Mouse (Mus musculus): ENCODE data around the gene Ric3. TPM values are rescaled to one million over a fixed set of nuclear protein-coding genes. Genes with fewer than 3 reads are reported as not detected.

The Ric3 gene
- total and polyA plus RNA-seq, 3 experiments: 0.27 to 0.68 TPM; not detected in 1

GRCm38 (mm10) chr7:109032054-109032453, 51.1 kb downstream of the Ric3 start:
- no peaks in the 10 kb centered on the region for H3K36me3 ChIP-seq (replicated peaks)
- no peak overlapping the region for H3K4me3 ChIP-seq (ENCODE audit: low read depth, low read length)
- ATAC-seq (ENCODE audit: extremely low read depth, insufficient number of reproducible peaks, low FRiP score, poor library complexity, severe bottlenecking): no peak
- no peak for DNase-seq (ENCODE audit: low spot score)
- H3K4me1 ChIP-seq (ENCODE audit: insufficient read depth, low read depth, low read length): no peaks in the 10 kb centered on the region
- peaks cover 6% of the 10 kb centered on the region for H3K27me3 ChIP-seq (ENCODE audit: insufficient read depth, low read length)
- H3K9me3 ChIP-seq (replicated peaks): no peaks in the 10 kb centered on the region
- TF ChIP-seq GATA1 (IDR thresholded peaks at IDR 0.05; ENCODE audit: borderline replicate concordance, low read length): no peak
- TF ChIP-seq TAL1 (conservative IDR thresholded peaks at IDR 0.05; ENCODE audit: low read depth, low read length): no peak
- no peak for TF ChIP-seq CTCF (IDR thresholded peaks at IDR 0.05; ENCODE audit: low read depth, low read length)
- TF ChIP-seq GATA2 (IDR thresholded peaks at IDR 0.05; ENCODE audit: borderline replicate concordance, low read depth, low read length): no peak
- no peak for TF ChIP-seq POLR2AphosphoS5 (IDR thresholded peaks at IDR 0.05; ENCODE audit: insufficient replicate concordance, low read depth, low read length)

GRCm38 (mm10) chr7:109031331-109031730, 51.8 kb downstream of the Ric3 start:
- ATAC-seq (ENCODE audit: extremely low read depth, insufficient number of reproducible peaks, low FRiP score, poor library complexity, severe bottlenecking) (no peak), DNase-seq (ENCODE audit: low spot score) (no peak)
- Histone ChIP-seq H3K4me3 (ENCODE audit: low read depth, low read length) (no peak overlapping the region), H3K36me3 (replicated peaks) (no peaks in the 10 kb centered on the region), H3K9me3 (replicated peaks) (no peaks in the 10 kb centered on the region), H3K4me1 (ENCODE audit: insufficient read depth, low read depth, low read length) (no peaks in the 10 kb centered on the region), H3K27me3 (ENCODE audit: insufficient read depth, low read length) (peaks cover 6% of the 10 kb centered on the region)
- TF ChIP-seq CTCF (IDR thresholded peaks at IDR 0.05; ENCODE audit: low read depth, low read length): no peak
- no peak for TF ChIP-seq POLR2AphosphoS5 (IDR thresholded peaks at IDR 0.05; ENCODE audit: insufficient replicate concordance, low read depth, low read length)
- TF ChIP-seq GATA2 (IDR thresholded peaks at IDR 0.05; ENCODE audit: borderline replicate concordance, low read depth, low read length): no peak
- TF ChIP-seq GATA1 (IDR thresholded peaks at IDR 0.05; ENCODE audit: borderline replicate concordance, low read length): no peak
- no peak for TF ChIP-seq TAL1 (conservative IDR thresholded peaks at IDR 0.05; ENCODE audit: low read depth, low read length)

GRCm38 (mm10) chr7:109029961-109030465, 53.1 kb downstream of the Ric3 start:
- H3K4me1 ChIP-seq (ENCODE audit: insufficient read depth, low read depth, low read length): no peaks in the 10 kb centered on the region
- TF ChIP-seq POLR2AphosphoS5 (IDR thresholded peaks at IDR 0.05; ENCODE audit: insufficient replicate concordance, low read depth, low read length): no peak
- TF ChIP-seq GATA2 (IDR thresholded peaks at IDR 0.05; ENCODE audit: borderline replicate concordance, low read depth, low read length): no peak
- TF ChIP-seq GATA1 (IDR thresholded peaks at IDR 0.05; ENCODE audit: borderline replicate concordance, low read length): no peak
- no peak for TF ChIP-seq CTCF (IDR thresholded peaks at IDR 0.05; ENCODE audit: low read depth, low read length)
- TF ChIP-seq TAL1 (conservative IDR thresholded peaks at IDR 0.05; ENCODE audit: low read depth, low read length): no peak
- ATAC-seq (ENCODE audit: extremely low read depth, insufficient number of reproducible peaks, low FRiP score, poor library complexity, severe bottlenecking): no peak
- DNase-seq (ENCODE audit: low spot score): no peak
- H3K4me3 ChIP-seq (ENCODE audit: low read depth, low read length): no peak overlapping the region
- H3K36me3 ChIP-seq (replicated peaks): no peaks in the 10 kb centered on the region
- peaks cover 6% of the 10 kb centered on the region for H3K27me3 ChIP-seq (ENCODE audit: insufficient read depth, low read length)
- no peaks in the 10 kb centered on the region for H3K9me3 ChIP-seq (replicated peaks)

GRCm38 (mm10) chr7:109028204-109028603, 54.9 kb downstream of the Ric3 start:
- H3K27me3 ChIP-seq (ENCODE audit: insufficient read depth, low read length): peaks cover 5% of the 10 kb centered on the region; the same call in 1 of the 2 replicates
- H3K4me3 ChIP-seq (ENCODE audit: low read depth, low read length): no peak overlapping the region
- H3K9me3 ChIP-seq (replicated peaks): no peaks in the 10 kb centered on the region
- H3K36me3 ChIP-seq (replicated peaks): no peaks in the 10 kb centered on the region
- no peak for ATAC-seq (ENCODE audit: extremely low read depth, insufficient number of reproducible peaks, low FRiP score, poor library complexity, severe bottlenecking)
- H3K4me1 ChIP-seq (ENCODE audit: insufficient read depth, low read depth, low read length): no peaks in the 10 kb centered on the region
- TF ChIP-seq CTCF (IDR thresholded peaks at IDR 0.05; ENCODE audit: low read depth, low read length) (peak; percentile 46; the same call in 1 of the 2 replicates), POLR2AphosphoS5 (IDR thresholded peaks at IDR 0.05; ENCODE audit: insufficient replicate concordance, low read depth, low read length) (no peak)
- peak; percentile 28 for DNase-seq (ENCODE audit: low spot score)

GRCm38 (mm10) chr7:109027721-109028120, 55.4 kb downstream of the Ric3 start:
- H3K36me3 ChIP-seq (replicated peaks): no peaks in the 10 kb centered on the region
- no peak for TF ChIP-seq TAL1 (conservative IDR thresholded peaks at IDR 0.05; ENCODE audit: low read depth, low read length)
- TF ChIP-seq GATA1 (IDR thresholded peaks at IDR 0.05; ENCODE audit: borderline replicate concordance, low read length): no peak
- TF ChIP-seq POLR2AphosphoS5 (IDR thresholded peaks at IDR 0.05; ENCODE audit: insufficient replicate concordance, low read depth, low read length): no peak
- TF ChIP-seq GATA2 (IDR thresholded peaks at IDR 0.05; ENCODE audit: borderline replicate concordance, low read depth, low read length): no peak
- TF ChIP-seq CTCF (IDR thresholded peaks at IDR 0.05; ENCODE audit: low read depth, low read length): no peak
- H3K9me3 ChIP-seq (replicated peaks): no peaks in the 10 kb centered on the region
- H3K4me3 ChIP-seq (ENCODE audit: low read depth, low read length): no peak overlapping the region
- H3K27me3 ChIP-seq (ENCODE audit: insufficient read depth, low read length): peaks cover 5% of the 10 kb centered on the region; the same call in 1 of the 2 replicates
- ATAC-seq (ENCODE audit: extremely low read depth, insufficient number of reproducible peaks, low FRiP score, poor library complexity, severe bottlenecking) (no peak), DNase-seq (ENCODE audit: low spot score) (no peak)
- H3K4me1 ChIP-seq (ENCODE audit: insufficient read depth, low read depth, low read length): no peaks in the 10 kb centered on the region

GRCm38 (mm10) chr7:109026976-109027375, 56.2 kb downstream of the Ric3 start:
- Histone ChIP-seq H3K36me3 (replicated peaks) (no peaks in the 10 kb centered on the region), H3K4me1 (ENCODE audit: insufficient read depth, low read depth, low read length) (no peaks in the 10 kb centered on the region), H3K9me3 (replicated peaks) (no peaks in the 10 kb centered on the region), H3K4me3 (ENCODE audit: low read depth, low read length) (no peak overlapping the region), H3K27me3 (ENCODE audit: insufficient read depth, low read length) (peaks cover 9% of the 10 kb centered on the region)
- DNase-seq (ENCODE audit: low spot score) (no peak), ATAC-seq (ENCODE audit: extremely low read depth, insufficient number of reproducible peaks, low FRiP score, poor library complexity, severe bottlenecking) (no peak)
- TF ChIP-seq CTCF (IDR thresholded peaks at IDR 0.05; ENCODE audit: low read depth, low read length): no peak
- TF ChIP-seq GATA2 (IDR thresholded peaks at IDR 0.05; ENCODE audit: borderline replicate concordance, low read depth, low read length): no peak
- TF ChIP-seq GATA1 (IDR thresholded peaks at IDR 0.05; ENCODE audit: borderline replicate concordance, low read length): no peak
- no peak for TF ChIP-seq TAL1 (conservative IDR thresholded peaks at IDR 0.05; ENCODE audit: low read depth, low read length)
- no peak for TF ChIP-seq POLR2AphosphoS5 (IDR thresholded peaks at IDR 0.05; ENCODE audit: insufficient replicate concordance, low read depth, low read length)

Measured in G1E (cell line).